Mouse (Mus musculus) stomach, postnatal 0 days (tissue): ENCODE measurements around the gene Traf6.

Experiments
- CTCF ChIP-seq: IDR thresholded peaks from 2 replicates; pipeline ENCODE4 v1.5.1; 2016; ENCODE audit warnings: antibody characterized with exemption, low read depth, mild to moderate bottlenecking, moderate library complexity
- EP300 ChIP-seq: optimal IDR thresholded peaks from 2 replicates; pipeline ENCODE3; 2016; ENCODE audit warnings: antibody characterized with exemption

- TF ChIP-seq CTCF: no peak
- TF ChIP-seq EP300: no peak
Observed at GRCm38 (mm10) chr2:101746537-101746936, 68.3 kb downstream of the Traf6 start.
